Mouse (Mus musculus): ENCODE data around the gene Mfsd2b. TPM values are rescaled to one million over a fixed set of nuclear protein-coding genes. Genes with fewer than 3 reads are reported as not detected.
A peak's percentile ranks its signal among the peaks of the same experiment; 100 is the strongest.

Mfsd2b gene
- polyA plus RNA-seq, 1 experiment from 2014 or later, result 4.9 TPM

DNA sequence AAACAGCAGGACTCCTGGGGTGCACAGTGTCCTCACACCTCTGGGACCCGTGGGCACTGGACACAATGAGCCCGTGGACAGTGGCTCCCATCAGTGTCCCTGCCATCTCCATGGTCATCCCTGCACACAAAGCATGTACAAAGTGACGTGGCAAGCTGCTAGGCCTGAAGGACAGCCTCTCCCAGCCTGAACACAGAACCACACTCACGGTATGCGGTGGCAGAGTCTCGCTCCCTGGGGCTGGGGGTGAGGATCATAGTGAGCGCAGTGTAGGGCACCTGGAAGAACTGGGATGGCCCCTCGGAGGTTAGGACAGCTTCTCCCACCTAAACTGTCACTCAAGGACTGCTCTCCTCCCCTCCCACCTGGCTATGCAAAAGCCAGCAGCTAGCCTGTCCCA lies 5.2 kb downstream of the Mfsd2b start:
- H3K27ac ChIP-seq (ENCODE audit: low read depth, low read length), result no peak overlapping the region
- H3K9ac ChIP-seq (ENCODE audit: low read length), result no peak overlapping the region
- no peak for ATAC-seq (replicated peaks; ENCODE audit: low FRiP score)
- H3K36me3 ChIP-seq (ENCODE audit: control insufficient read depth, insufficient read depth, low read length), result no peaks in the 10 kb centered on the region
- peaks cover 2% of the 10 kb centered on the region; the same call in 1 of the 2 replicates for H3K27me3 ChIP-seq (ENCODE audit: control insufficient read depth, insufficient read depth, low read length)
- H3K4me3 ChIP-seq (ENCODE audit: low read depth, low read length), result no peak overlapping the region
- 82% methylated on average over 8 of the region's 8 CpGs for WGBS
- no peak overlapping the region for H3K4me2 ChIP-seq (ENCODE audit: low read depth, low read length, severe bottlenecking)
- H3K9me3 ChIP-seq (ENCODE audit: control insufficient read depth, low read length), result no peaks in the 10 kb centered on the region
- H3K4me1 ChIP-seq (replicated peaks; ENCODE audit: control insufficient read depth, insufficient read depth, low read length), result no peaks in the 10 kb centered on the region
- DNase-seq (ENCODE audit: low spot score), result no peak

DNA sequence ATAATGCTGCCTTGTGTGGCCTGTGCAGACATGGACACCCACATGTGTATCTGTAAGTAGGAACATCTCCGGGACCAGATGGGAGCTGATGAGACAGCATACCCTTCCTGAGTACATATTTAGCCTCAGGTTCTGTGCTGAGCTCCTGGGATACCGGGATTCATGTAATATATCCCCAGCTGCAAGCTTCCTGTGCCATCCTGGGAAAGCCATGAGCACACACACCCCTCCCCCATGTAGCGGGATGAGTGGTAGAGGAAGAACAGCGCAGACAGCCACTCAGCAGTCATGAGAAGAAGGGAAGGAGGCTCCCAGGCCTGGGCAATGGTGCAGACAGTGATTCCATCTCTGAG lies 9.8 kb downstream of the Mfsd2b start:
- ATAC-seq (replicated peaks; ENCODE audit: low FRiP score), result no peak
- Histone ChIP-seq H3K27ac (ENCODE audit: low read depth, low read length) (no peak overlapping the region), H3K4me1 (replicated peaks; ENCODE audit: control insufficient read depth, insufficient read depth, low read length) (no peaks in the 10 kb centered on the region), H3K9me3 (ENCODE audit: control insufficient read depth, low read length) (no peaks in the 10 kb centered on the region), H3K36me3 (ENCODE audit: control insufficient read depth, insufficient read depth, low read length) (no peaks in the 10 kb centered on the region), H3K9ac (ENCODE audit: low read length) (no peak overlapping the region), H3K4me3 (ENCODE audit: low read depth, low read length) (no peak overlapping the region), H3K4me2 (ENCODE audit: low read depth, low read length, severe bottlenecking) (no peak overlapping the region), H3K27me3 (ENCODE audit: control insufficient read depth, insufficient read depth, low read length) (no peaks in the 10 kb centered on the region)
- DNase-seq (ENCODE audit: low spot score), result peak; percentile 44
- 89% methylated on average over 4 of the region's 4 CpGs for WGBS

DNA sequence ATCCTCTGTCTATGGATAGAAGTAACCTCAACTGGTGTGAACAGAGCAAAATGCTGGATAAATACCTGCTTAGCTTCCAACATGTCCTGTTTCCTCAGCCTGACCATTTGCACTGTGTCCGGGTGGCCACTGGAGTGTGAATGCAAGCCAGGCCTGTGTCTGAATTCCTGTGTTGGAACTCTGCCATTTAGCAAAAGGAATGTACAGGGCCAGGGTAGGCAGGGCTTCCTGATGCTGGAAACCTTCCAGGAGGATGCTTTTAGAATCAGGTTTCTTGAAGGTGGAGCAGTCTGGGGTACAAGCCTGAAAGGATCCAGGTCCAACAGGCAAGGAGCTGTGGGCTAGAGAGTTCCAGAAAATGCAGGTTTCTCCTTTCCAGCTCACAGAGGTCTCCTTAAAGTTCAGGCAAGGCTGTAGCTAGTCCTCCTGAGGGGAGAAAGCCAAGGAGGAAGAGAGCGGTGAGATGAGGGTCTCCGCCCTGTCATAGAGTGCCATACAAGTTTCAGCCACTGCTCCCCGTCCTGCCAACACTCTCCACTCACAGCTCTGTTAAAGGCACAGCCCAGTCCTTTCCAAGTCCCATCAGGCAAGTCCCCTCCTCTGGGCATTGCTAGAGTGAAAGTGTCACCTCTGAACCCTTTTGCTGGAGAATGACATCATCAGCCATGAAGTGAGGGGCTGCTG lies 10.4 kb downstream of the Mfsd2b start:
- no peaks in the 10 kb centered on the region for H3K9me3 ChIP-seq (ENCODE audit: control insufficient read depth, low read length)
- no peak for ATAC-seq (replicated peaks; ENCODE audit: low FRiP score)
- no peak overlapping the region for H3K9ac ChIP-seq (ENCODE audit: low read length)
- peak; percentile 50 for DNase-seq (ENCODE audit: low spot score)
- H3K4me3 ChIP-seq (ENCODE audit: low read depth, low read length), result no peak overlapping the region
- no peak overlapping the region for H3K4me2 ChIP-seq (ENCODE audit: low read depth, low read length, severe bottlenecking)
- no peak overlapping the region for H3K27ac ChIP-seq (ENCODE audit: low read depth, low read length)
- WGBS, result 83% methylated on average over 4 of the region's 4 CpGs
- no peaks in the 10 kb centered on the region for H3K27me3 ChIP-seq (ENCODE audit: control insufficient read depth, insufficient read depth, low read length)
- no peaks in the 10 kb centered on the region for H3K36me3 ChIP-seq (ENCODE audit: control insufficient read depth, insufficient read depth, low read length)
- H3K4me1 ChIP-seq (replicated peaks; ENCODE audit: control insufficient read depth, insufficient read depth, low read length), result no peaks in the 10 kb centered on the region

DNA sequence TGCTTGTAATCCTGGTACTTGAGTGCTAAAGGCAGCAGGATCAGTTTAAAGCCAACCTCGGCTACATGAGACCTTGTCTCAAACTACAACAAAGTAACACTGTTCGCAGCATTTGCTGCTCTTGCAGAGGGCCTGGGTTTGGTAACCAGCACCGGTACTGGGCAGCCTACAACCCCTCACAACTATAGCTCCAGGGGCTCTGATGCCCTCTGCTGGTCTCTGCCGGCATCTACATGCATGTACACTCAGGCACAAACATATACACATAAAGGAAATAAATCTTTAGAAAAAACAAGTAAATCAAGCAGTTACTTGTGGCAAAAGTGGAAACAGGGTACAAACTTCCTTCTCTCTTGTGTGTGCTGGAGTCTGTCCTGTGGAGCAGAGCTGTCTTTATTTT lies 11.5 kb downstream of the Mfsd2b start:
- DNase-seq (ENCODE audit: low spot score), result no peak
- 85% methylated on average over 4 of the region's 4 CpGs for WGBS
- H3K4me3 ChIP-seq (ENCODE audit: low read depth, low read length), result no peak overlapping the region
- no peaks in the 10 kb centered on the region for H3K36me3 ChIP-seq (ENCODE audit: control insufficient read depth, insufficient read depth, low read length)
- H3K9me3 ChIP-seq (ENCODE audit: control insufficient read depth, low read length), result no peaks in the 10 kb centered on the region
- H3K4me1 ChIP-seq (replicated peaks; ENCODE audit: control insufficient read depth, insufficient read depth, low read length), result no peaks in the 10 kb centered on the region
- no peak overlapping the region for H3K4me2 ChIP-seq (ENCODE audit: low read depth, low read length, severe bottlenecking)
- no peaks in the 10 kb centered on the region for H3K27me3 ChIP-seq (ENCODE audit: control insufficient read depth, insufficient read depth, low read length)
- no peak overlapping the region for H3K9ac ChIP-seq (ENCODE audit: low read length)
- ATAC-seq (replicated peaks; ENCODE audit: low FRiP score), result no peak
- H3K27ac ChIP-seq (ENCODE audit: low read depth, low read length), result no peak overlapping the region

DNA sequence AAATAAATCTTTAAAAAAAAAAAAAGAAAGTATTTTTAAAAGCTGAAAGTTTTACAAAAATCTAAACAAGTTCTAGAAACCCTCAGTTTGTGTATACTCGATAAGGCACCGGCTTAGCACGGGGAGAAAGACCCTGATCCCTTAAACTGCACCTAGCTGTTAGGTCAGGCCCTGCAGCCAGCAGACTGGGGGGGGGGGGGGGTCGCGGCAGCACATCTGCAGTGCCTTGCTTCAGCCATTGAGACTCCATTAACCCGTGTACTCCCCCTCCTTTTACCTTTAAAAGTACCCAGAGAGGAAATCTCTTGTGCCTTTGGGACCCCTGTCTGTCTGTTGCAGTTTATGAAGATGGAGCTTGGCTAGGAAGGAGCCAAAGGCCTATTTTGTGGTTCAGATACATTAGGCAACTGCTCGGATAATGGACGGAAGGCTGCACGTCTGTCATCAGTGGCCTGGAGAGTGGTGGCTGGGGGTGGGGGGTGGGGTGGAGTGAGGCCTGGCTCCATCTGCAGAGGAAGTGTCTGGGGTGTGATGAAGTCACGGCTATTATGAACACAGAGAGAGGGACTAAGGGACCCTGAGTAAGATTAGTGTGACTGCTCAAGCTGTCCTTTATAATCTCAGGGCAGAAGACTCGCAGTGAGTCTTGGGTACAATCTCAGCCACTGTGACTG lies 14.8 kb downstream of the Mfsd2b start:
- Histone ChIP-seq H3K36me3 (ENCODE audit: control insufficient read depth, insufficient read depth, low read length) (no peaks in the 10 kb centered on the region; the same call in 1 of the 2 replicates), H3K4me1 (replicated peaks; ENCODE audit: control insufficient read depth, insufficient read depth, low read length) (no peaks in the 10 kb centered on the region), H3K4me3 (ENCODE audit: low read depth, low read length) (no peak overlapping the region), H3K9ac (ENCODE audit: low read length) (no peak overlapping the region), H3K4me2 (ENCODE audit: low read depth, low read length, severe bottlenecking) (no peak overlapping the region), H3K27ac (ENCODE audit: low read depth, low read length) (no peak overlapping the region), H3K27me3 (ENCODE audit: control insufficient read depth, insufficient read depth, low read length) (no peaks in the 10 kb centered on the region), H3K9me3 (ENCODE audit: control insufficient read depth, low read length) (no peaks in the 10 kb centered on the region)
- ATAC-seq (replicated peaks; ENCODE audit: low FRiP score) (no peak), DNase-seq (ENCODE audit: low spot score) (peak; percentile 33)
- WGBS, result 70% methylated on average over 11 of the region's 11 CpGs

DNA sequence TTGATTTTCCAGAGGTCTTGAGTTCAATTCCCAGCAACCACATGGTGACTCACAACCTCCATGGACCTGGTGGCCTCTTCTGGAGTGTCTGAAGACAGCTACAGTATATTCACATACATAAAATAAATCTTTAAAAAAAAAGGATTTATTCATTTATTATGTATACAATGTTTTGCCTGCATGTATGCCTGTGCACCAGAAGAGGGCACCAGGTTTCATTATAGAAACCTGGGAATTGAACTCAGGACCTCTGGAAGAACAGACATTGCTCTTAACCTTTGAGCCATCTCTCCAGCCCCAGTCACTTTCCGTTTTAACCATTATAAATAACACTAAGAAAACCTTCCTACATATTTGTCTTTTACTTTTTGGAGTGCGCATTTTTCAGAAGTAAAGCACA lies 17.3 kb downstream of the Mfsd2b start:
- peak; percentile 33 for DNase-seq (ENCODE audit: low spot score)
- Histone ChIP-seq H3K4me3 (ENCODE audit: low read depth, low read length) (no peak overlapping the region), H3K36me3 (ENCODE audit: control insufficient read depth, insufficient read depth, low read length) (no peaks in the 10 kb centered on the region; the same call in none of the 2 replicates), H3K27ac (ENCODE audit: low read depth, low read length) (no peak overlapping the region), H3K9ac (ENCODE audit: low read length) (no peak overlapping the region), H3K9me3 (ENCODE audit: control insufficient read depth, low read length) (no peaks in the 10 kb centered on the region), H3K4me1 (replicated peaks; ENCODE audit: control insufficient read depth, insufficient read depth, low read length) (no peaks in the 10 kb centered on the region), H3K4me2 (ENCODE audit: low read depth, low read length, severe bottlenecking) (no peak overlapping the region), H3K27me3 (ENCODE audit: control insufficient read depth, insufficient read depth, low read length) (no peaks in the 10 kb centered on the region)
- ATAC-seq (replicated peaks; ENCODE audit: low FRiP score), result no peak
- 96% methylated on average over 2 of the region's 2 CpGs for WGBS

DNA sequence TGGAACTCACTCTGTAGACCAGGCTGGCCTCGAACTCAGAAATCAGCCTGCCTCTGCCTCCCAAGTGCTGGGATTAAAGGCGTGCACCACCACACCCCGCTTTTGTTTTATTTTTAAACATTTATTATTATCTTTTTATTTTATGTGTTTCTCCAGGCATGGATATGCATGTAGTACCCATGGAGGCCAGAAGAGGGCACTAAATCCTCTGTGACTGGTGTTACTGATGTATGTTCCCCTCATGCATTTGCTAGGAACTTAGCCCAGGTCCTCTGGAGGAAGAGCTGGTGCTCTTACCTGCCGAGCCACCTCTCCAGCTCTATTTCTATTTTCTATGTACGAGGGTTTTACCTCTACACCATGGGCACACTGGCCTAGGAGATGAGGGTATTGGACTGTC lies 18.0 kb downstream of the Mfsd2b start:
- H3K9ac ChIP-seq (ENCODE audit: low read length), result no peak overlapping the region
- no peak overlapping the region for H3K4me3 ChIP-seq (ENCODE audit: low read depth, low read length)
- WGBS, result 94% methylated on average over 5 of the region's 5 CpGs
- H3K27ac ChIP-seq (ENCODE audit: low read depth, low read length), result no peak overlapping the region
- H3K27me3 ChIP-seq (ENCODE audit: control insufficient read depth, insufficient read depth, low read length), result no peaks in the 10 kb centered on the region
- no peak overlapping the region for H3K4me2 ChIP-seq (ENCODE audit: low read depth, low read length, severe bottlenecking)
- ATAC-seq (replicated peaks; ENCODE audit: low FRiP score), result no peak
- no peaks in the 10 kb centered on the region; the same call in none of the 2 replicates for H3K36me3 ChIP-seq (ENCODE audit: control insufficient read depth, insufficient read depth, low read length)
- no peaks in the 10 kb centered on the region for H3K9me3 ChIP-seq (ENCODE audit: control insufficient read depth, low read length)
- peak; percentile 50 for DNase-seq (ENCODE audit: low spot score)
- no peaks in the 10 kb centered on the region for H3K4me1 ChIP-seq (replicated peaks; ENCODE audit: control insufficient read depth, insufficient read depth, low read length)

DNA sequence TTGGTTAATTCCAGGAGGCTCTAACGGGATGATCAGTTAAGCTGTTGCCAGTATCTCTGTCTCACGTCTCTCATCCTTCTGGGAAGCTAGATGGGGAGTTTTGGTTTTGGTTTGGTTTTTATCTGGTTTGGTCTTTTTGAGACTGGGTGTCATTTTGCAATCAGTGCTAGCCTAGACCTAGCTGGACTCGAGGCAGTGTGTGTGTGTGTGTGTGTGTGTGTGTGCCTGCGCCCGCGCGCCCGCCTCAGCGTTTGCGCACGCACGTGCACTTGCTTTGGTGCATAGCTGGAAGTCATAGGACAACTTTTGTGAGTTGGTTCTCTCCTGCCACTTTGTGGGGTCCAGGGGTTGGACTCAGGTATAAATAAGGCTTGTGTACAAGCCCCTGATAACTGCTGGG lies 30.4 kb downstream of the Mfsd2b start:
- Histone ChIP-seq H3K4me2 (ENCODE audit: low read depth, low read length, severe bottlenecking) (peak overlapping the region; percentile 52), H3K9me3 (ENCODE audit: control insufficient read depth, low read length) (no peaks in the 10 kb centered on the region), H3K27ac (ENCODE audit: low read depth, low read length) (no peak overlapping the region), H3K9ac (ENCODE audit: low read length) (peak overlapping the region; percentile 69), H3K4me1 (replicated peaks; ENCODE audit: control insufficient read depth, insufficient read depth, low read length) (peaks cover 11% of the 10 kb centered on the region; the same call in 1 of the 2 replicates), H3K36me3 (ENCODE audit: control insufficient read depth, insufficient read depth, low read length) (no peaks in the 10 kb centered on the region), H3K27me3 (ENCODE audit: control insufficient read depth, insufficient read depth, low read length) (0 out of 2 replicates have a peak, but pooled peaks cover 2% of the 10 kb centered on the region), H3K4me3 (ENCODE audit: low read depth, low read length) (peak overlapping the region; percentile 63)
- WGBS, result under 1% methylated on average over 12 of the region's 12 CpGs
- ATAC-seq (replicated peaks; ENCODE audit: low FRiP score), result peak; percentile 51
- peak; percentile 76 for DNase-seq (ENCODE audit: low spot score)
